Mouse (Mus musculus) kidney, adult 18-20 months (tissue): ENCODE data around the gene Dkkl1.

Experiments
- DNase-seq: peaks from one replicate; pipeline ENCODE4 v3.0.0; 2021

Dkkl1 gene

GRCm38 (mm10) chr7:45163735-45164490, 48.0 kb downstream of the Dkkl1 start, which contains the start of gene Slc17a7:
Slc17a7 (plus strand) TSS chr7:45163949.
- peak; percentile 50 for DNase-seq

GRCm38 (mm10) chr7:45162996-45163615, 48.8 kb downstream of the Dkkl1 start:
- DNase-seq, result no peak

- DNase-seq, result no peak
Measured at GRCm38 (mm10) chr7:45162551-45162950, 49.4 kb downstream of the Dkkl1 start.

DNA sequence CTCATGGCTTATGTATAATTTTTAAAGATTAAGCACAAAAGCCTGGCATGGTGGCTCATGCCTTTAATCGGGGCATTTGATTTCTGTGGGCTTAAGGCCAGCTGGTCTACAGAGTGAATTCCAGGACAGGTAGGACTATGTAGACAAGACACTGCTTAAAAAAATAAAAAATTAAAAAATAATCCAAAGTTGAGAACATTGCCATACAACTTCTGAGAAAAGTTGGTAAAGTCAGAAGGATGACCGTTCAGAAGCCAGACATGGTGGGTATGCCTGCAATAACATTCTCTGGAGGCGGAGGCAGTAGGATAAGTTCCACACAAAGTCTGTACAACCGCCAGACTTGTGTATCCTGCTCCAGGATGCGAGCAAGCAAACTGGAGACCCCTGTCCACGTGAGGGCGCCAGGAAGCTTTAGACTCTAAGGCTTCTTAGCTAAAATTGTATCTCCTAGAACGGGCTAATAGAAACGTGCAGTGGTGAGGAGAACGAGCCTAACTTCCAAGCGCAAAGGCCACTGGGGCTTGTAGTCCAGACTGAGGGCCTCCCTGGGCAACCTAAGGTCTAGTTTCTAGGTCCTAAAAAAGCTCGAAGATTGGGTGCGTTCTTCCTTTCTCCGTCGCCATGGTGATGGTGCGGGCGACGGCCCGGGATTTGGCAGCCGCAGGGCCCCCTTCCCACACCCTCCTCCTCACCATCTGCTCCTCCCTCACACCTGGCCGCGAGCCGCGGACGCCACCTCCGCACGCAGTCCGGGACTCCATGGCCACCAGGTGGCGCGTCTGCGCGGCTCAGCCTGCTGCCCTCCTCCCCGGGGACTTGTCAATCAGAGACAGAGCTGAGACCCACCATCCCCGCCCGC, 50.1 kb downstream of the Dkkl1 start:
- peak; percentile 92 for DNase-seq

- DNase-seq, result no peak
Measured at GRCm38 (mm10) chr7:45160866-45161265, 51.1 kb downstream of the Dkkl1 start.

DNA sequence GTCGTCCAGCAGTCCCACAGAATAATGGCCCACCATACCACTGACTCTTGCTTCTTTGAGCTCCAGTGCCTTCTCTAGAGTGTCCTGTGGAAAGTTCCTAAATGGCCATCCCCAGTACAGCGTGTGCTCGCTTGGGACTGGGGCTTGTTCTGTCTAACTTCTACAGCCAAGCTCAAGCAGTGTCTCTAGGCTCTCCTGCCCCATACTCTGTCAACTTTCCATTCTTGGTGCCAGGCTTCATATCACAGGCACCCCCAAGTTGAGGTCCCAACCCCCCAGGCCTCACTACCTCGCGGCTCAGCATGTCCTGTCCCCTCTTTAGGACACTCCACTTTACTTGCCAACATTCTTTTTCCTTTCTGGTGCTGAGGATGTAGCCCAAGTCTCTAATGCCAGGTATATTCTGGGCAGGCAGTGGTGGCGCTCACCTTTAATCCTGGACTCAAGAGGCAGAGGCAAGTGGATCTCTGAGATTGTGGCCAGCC, 51.6 kb downstream of the Dkkl1 start:
- no peak for DNase-seq

DNA sequence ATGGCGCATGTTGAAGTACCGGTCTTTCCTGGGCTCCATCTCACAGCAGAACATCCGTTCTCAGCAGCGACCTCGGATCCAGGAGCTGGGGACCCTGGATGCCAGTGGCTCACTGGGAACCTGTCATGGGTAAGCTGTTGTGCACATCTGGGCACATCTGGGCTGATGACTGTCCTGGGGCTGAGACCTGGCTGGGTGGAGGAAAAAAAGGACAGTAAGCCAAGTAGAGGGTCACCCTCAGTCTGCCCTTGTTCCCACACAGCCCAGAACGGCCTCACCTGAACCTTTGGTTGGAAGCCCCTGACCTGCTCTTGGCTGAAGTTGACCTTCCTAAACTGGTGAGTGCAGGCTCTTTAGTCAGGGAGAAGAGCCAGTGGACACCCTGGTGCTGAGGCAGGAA, 53.0 kb downstream of the Dkkl1 start:
- DNase-seq, result no peak
